Mouse (Mus musculus) gastrocnemius, postnatal 25 days (tissue): ENCODE measurements around the gene Itga6. TPM values are rescaled to one million over a fixed set of nuclear protein-coding genes. Genes with fewer than 3 reads are reported as not detected.

Experiments
- DNase-seq: peaks from one replicate; pipeline ENCODE4 v3.0.0; 2022
- total RNA-seq, 2 experiments: library from RNA; stranded (reverse); gene quantifications; 1 replicate in 1 of 2; 2 replicates in 1 of 2; pipeline ENCODE4 v1.2.3; 2021

Itga6 gene
- total RNA-seq, 2 experiments from 2014 or later: 14.7 to 21.9 TPM

GRCm38 (mm10) chr2:71802131-71802530, 56.7 kb downstream of the Itga6 start:
- DNase-seq: no peak

GRCm38 (mm10) chr2:71805120-71805519, 59.7 kb downstream of the Itga6 start:
- no peak for DNase-seq

- no peak for DNase-seq
These were observed 60.5 kb downstream of the Itga6 start for GRCm38 (mm10) chr2:71805611-71806567.

- no peak for DNase-seq
These were observed 64.0 kb downstream of the Itga6 start for GRCm38 (mm10) chr2:71809289-71809860.

- no peak for DNase-seq
These were observed 64.6 kb downstream of the Itga6 start for GRCm38 (mm10) chr2:71810010-71810409.

GRCm38 (mm10) chr2:71810906-71811305, 65.5 kb downstream of the Itga6 start:
- DNase-seq: no peak

- peak; percentile 64 for DNase-seq
These were observed 67.0 kb downstream of the Itga6 start for GRCm38 (mm10) chr2:71812221-71813021.

GRCm38 (mm10) chr2:71813022-71813358, 67.6 kb downstream of the Itga6 start:
- DNase-seq: no peak

GRCm38 (mm10) chr2:71813371-71813770, 68.0 kb downstream of the Itga6 start:
- DNase-seq: no peak

- peak; percentile 33 for DNase-seq
These were observed 68.6 kb downstream of the Itga6 start for GRCm38 (mm10) chr2:71814016-71814415.

GRCm38 (mm10) chr2:71815279-71815678, 69.9 kb downstream of the Itga6 start:
- DNase-seq: no peak

GRCm38 (mm10) chr2:71816391-71817041, 71.1 kb downstream of the Itga6 start:
- no peak for DNase-seq

- DNase-seq: no peak
These were observed 78.7 kb downstream of the Itga6 start for GRCm38 (mm10) chr2:71824146-71824545.

GRCm38 (mm10) chr2:71827711-71828110, 82.3 kb downstream of the Itga6 start:
- DNase-seq: no peak

GRCm38 (mm10) chr2:71828928-71829327, 83.5 kb downstream of the Itga6 start:
- no peak for DNase-seq

GRCm38 (mm10) chr2:71833626-71834025, 88.2 kb downstream of the Itga6 start:
- DNase-seq: no peak

GRCm38 (mm10) chr2:71834371-71834770, 89.0 kb downstream of the Itga6 start:
- DNase-seq: no peak

- DNase-seq: no peak
These were observed 90.1 kb downstream of the Itga6 start for GRCm38 (mm10) chr2:71835556-71835955.

GRCm38 (mm10) chr2:71836232-71836631, 90.8 kb downstream of the Itga6 start:
- no peak for DNase-seq

- no peak for DNase-seq
These were observed 91.8 kb downstream of the Itga6 start for GRCm38 (mm10) chr2:71837261-71837660.

GRCm38 (mm10) chr2:71837791-71838190, 92.4 kb downstream of the Itga6 start:
- DNase-seq: no peak

GRCm38 (mm10) chr2:71843316-71843715, 97.9 kb downstream of the Itga6 start:
- no peak for DNase-seq
